In genomic region chr9:8769996-8770395, GRCm38 (mm10) we compare ENCODE assay signal across 17 mouse cellular contexts.
DNase-seq lines count a peak whose midpoint lies in the region; ATAC-seq and TF ChIP-seq lines count a peak whose summit lies in the region.
"Had no signal": no experiment of that assay in that cellular context is flagged by ENCODE, and none has a peak within 500 bp of the region (broad histone marks: within the 10 kb centered on the region; RNA-seq: fewer than 3 reads in every experiment).

No protein-coding gene starts in this region.

- in situ Hi-C loops in ES-E14 (cut with MboI; ENCODE audit: low sequenced_read_pairs in 2 of 2, unreplicated experiment in 2 of 2): no loop called here

- H3K4me2 ChIP-seq in forebrain, embryonic 14.5 days (ENCODE audit: low read length): no peak overlapping the region
- no peak overlapping the region for H3K4me2 ChIP-seq in forebrain, embryonic 15.5 days (replicated peaks)
- H3K4me2 ChIP-seq in midbrain, postnatal 0 days (ENCODE audit: low read depth, low read length, poor library complexity, severe bottlenecking): no peak overlapping the region
- H3K4me2 ChIP-seq: embryonic facial prominence, embryonic 12.5 days; forebrain, embryonic 13.5 days had no signal

- no peaks in the 10 kb centered on the region for H3K4me1 ChIP-seq in forebrain, embryonic 14.5 days (ENCODE audit: control insufficient read depth, insufficient read depth, low read length)
- no peaks in the 10 kb centered on the region for H3K4me1 ChIP-seq in forebrain, embryonic 15.5 days
- H3K4me1 ChIP-seq in ES-E14 (ENCODE audit: control insufficient read depth in 2 of 2, insufficient read depth in 2 of 2, low read length in 2 of 2, poor library complexity in 1 of 2): peaks cover 0 to 3% of the 10 kb centered on the region in 2 experiments; a peak in 2 of 4 replicates
- no peaks in the 10 kb centered on the region for H3K4me1 ChIP-seq in midbrain, postnatal 0 days (ENCODE audit: insufficient read depth, low read length)
- H3K4me1 ChIP-seq: embryonic facial prominence, embryonic 10.5 days; embryonic facial prominence, embryonic 12.5 days had no signal

- no peaks in the 10 kb centered on the region for H3K36me3 ChIP-seq in forebrain, embryonic 14.5 days (ENCODE audit: control insufficient read depth, insufficient read depth, low read length)
- no peaks in the 10 kb centered on the region for H3K36me3 ChIP-seq in forebrain, embryonic 15.5 days
- H3K36me3 ChIP-seq in ES-E14 (ENCODE audit: control insufficient read depth, insufficient read depth, low read length, poor library complexity, severe bottlenecking): no peaks in the 10 kb centered on the region
- H3K36me3 ChIP-seq in midbrain, postnatal 0 days (ENCODE audit: insufficient read depth, low read length): no peaks in the 10 kb centered on the region
- H3K36me3 ChIP-seq: embryonic facial prominence, embryonic 10.5 days; embryonic facial prominence, embryonic 12.5 days; G1E had no signal

- H3K27me3 ChIP-seq in forebrain, embryonic 14.5 days (replicated peaks; ENCODE audit: control insufficient read depth, insufficient read depth, low read length): no peaks in the 10 kb centered on the region
- H3K27me3 ChIP-seq in forebrain, embryonic 15.5 days: no peaks in the 10 kb centered on the region
- no peaks in the 10 kb centered on the region for H3K27me3 ChIP-seq in midbrain, postnatal 0 days (ENCODE audit: insufficient read depth, low read length)
- H3K27me3 ChIP-seq: embryonic facial prominence, embryonic 12.5 days; forebrain, embryonic 13.5 days; Patski had no signal

- no peak overlapping the region for H3K9ac ChIP-seq in forebrain, embryonic 14.5 days (ENCODE audit: low read length)
- no peak overlapping the region for H3K9ac ChIP-seq in forebrain, embryonic 15.5 days (replicated peaks)
- H3K9ac ChIP-seq in ES-E14 (ENCODE audit: insufficient read depth, low read depth, low read length, poor library complexity, severe bottlenecking): no peak overlapping the region
- no peak overlapping the region for H3K9ac ChIP-seq in midbrain, postnatal 0 days (replicated peaks; ENCODE audit: low read length, poor library complexity, severe bottlenecking)
- H3K9ac ChIP-seq: embryonic facial prominence, embryonic 12.5 days; forebrain, embryonic 13.5 days; forebrain, postnatal 0 days had no signal

- peak; percentile 5 for DNase-seq in forebrain, embryonic 14.5 days (ENCODE audit: low spot score)
- DNase-seq in ES-E14 (ENCODE audit: low read depth, low spot score): peak; percentile 77
- DNase-seq in WW6 (ENCODE audit: low read depth, low spot score): peak; percentile 45
- DNase-seq in brain, embryonic 14.5 days (ENCODE audit: low read depth): peak; percentile 22
- DNase-seq in layer of hippocampus, adult 9-10 months (ENCODE audit: low spot score): no peak
- DNase-seq in midbrain, postnatal 0 days (ENCODE audit: low spot score): no peak
- DNase-seq in adipocyte (ENCODE audit: low spot score): no peak
- DNase-seq: adrenal gland, adult 8-10 months; adrenal gland, postnatal 14 days; adrenal gland, postnatal 36 days; forebrain, postnatal 0 days had no signal

- H3K9me3 ChIP-seq in forebrain, embryonic 14.5 days (replicated peaks; ENCODE audit: control insufficient read depth, low read length): no peaks in the 10 kb centered on the region
- H3K9me3 ChIP-seq in forebrain, embryonic 15.5 days: no peaks in the 10 kb centered on the region
- H3K9me3 ChIP-seq in ES-E14 (ENCODE audit: control insufficient read depth, insufficient read depth, low read depth, low read length): no peaks in the 10 kb centered on the region
- H3K9me3 ChIP-seq in midbrain, postnatal 0 days (ENCODE audit: low read length): no peaks in the 10 kb centered on the region
- H3K9me3 ChIP-seq: embryonic facial prominence, embryonic 10.5 days; embryonic facial prominence, embryonic 12.5 days; forebrain, embryonic 13.5 days; G1E had no signal

- WGBS in forebrain, embryonic 14.5 days: 15% methylated on average over 4 of the region's 4 CpGs
- whole genome bisulfite sequencing in forebrain, embryonic 15.5 days: 18% methylated on average over 4 of the region's 4 CpGs
- WGBS in midbrain, postnatal 0 days: 33% methylated on average over 4 of the region's 4 CpGs

- ATAC-seq in forebrain, embryonic 14.5 days: no peak
- no peak for ATAC-seq in forebrain, embryonic 15.5 days (replicated peaks)
- no peak for ATAC-seq in midbrain, postnatal 0 days (ENCODE audit: low FRiP score)
- ATAC-seq: forebrain, embryonic 13.5 days; forebrain, postnatal 0 days; Patski had no signal

- H3K27ac ChIP-seq in forebrain, embryonic 14.5 days (ENCODE audit: low read depth, low read length): no peak overlapping the region
- no peak overlapping the region for H3K27ac ChIP-seq in forebrain, embryonic 15.5 days (replicated peaks)
- peak overlapping the region; percentile 75; the same call in 1 of the 2 replicates for H3K27ac ChIP-seq in ES-E14 (ENCODE audit: insufficient read depth, low read depth, low read length, poor library complexity, severe bottlenecking)
- H3K27ac ChIP-seq in midbrain, postnatal 0 days (ENCODE audit: low read depth, low read length): no peak overlapping the region
- H3K27ac ChIP-seq: embryonic facial prominence, embryonic 10.5 days; embryonic facial prominence, embryonic 12.5 days; forebrain, embryonic 13.5 days had no signal

- H3K4me3 ChIP-seq in forebrain, embryonic 14.5 days (ENCODE audit: low read depth, low read length): no peak overlapping the region
- H3K4me3 ChIP-seq in forebrain, embryonic 15.5 days: no peak overlapping the region
- no peak overlapping the region; a peak in 1 of 4 replicates for H3K4me3 ChIP-seq in ES-E14 (ENCODE audit: insufficient read depth in 1 of 2, low read depth in 1 of 2, low read length in 2 of 2, poor library complexity in 1 of 2, severe bottlenecking in 1 of 2)
- no peak overlapping the region for H3K4me3 ChIP-seq in midbrain, postnatal 0 days (ENCODE audit: low read depth, low read length)
- H3K4me3 ChIP-seq: embryonic facial prominence, embryonic 10.5 days; embryonic facial prominence, embryonic 12.5 days; forebrain, embryonic 13.5 days had no signal

- no peak for TF ChIP-seq CTCF in brain, embryonic 14.5 days (IDR thresholded peaks at IDR 0.05; ENCODE audit: borderline replicate concordance, extremely low read depth, insufficient read depth, insufficient read length)
- no peak for TF ChIP-seq CTCF in midbrain, postnatal 0 days (IDR thresholded peaks at IDR 0.05)

- TF ChIP-seq POLR2A in brain, embryonic 14.5 days (IDR thresholded peaks at IDR 0.05; ENCODE audit: borderline replicate concordance, extremely low read depth, insufficient read depth, insufficient read length, poor library complexity, severe bottlenecking): no peak

TF ChIP-seq in ES-E14, 5 proteins besides CTCF, POLR2A, EP300 and RAD21:
- TF ChIP-seq CHD2 (IDR thresholded peaks at IDR 0.05; ENCODE audit: low read depth, low read length) (peak; percentile 72; the same call in 1 of the 2 replicates), HCFC1 (IDR thresholded peaks at IDR 0.05; ENCODE audit: borderline replicate concordance, insufficient read depth, low read length) (no peak)

Comparison
In these comparisons a context has a peak if more than half of its experiments do, and no peak if none do; other contexts are left out.
1. DNase-seq: peak in forebrain, embryonic 14.5 days (single experiment), ES-E14 (single experiment), WW6 (single experiment) and brain, embryonic 14.5 days (single experiment); none in layer of hippocampus, adult 9-10 months (single experiment), midbrain, postnatal 0 days (single experiment) and adipocyte (single experiment).